Mouse (Mus musculus): ENCODE results near the gene Csmd2.
"Not testable (repeated sequence)": the region's sequence is repeated elsewhere in the genome, so short reads cannot be mapped to it uniquely, and the experiment has no call there.

The Csmd2 gene

DNA sequence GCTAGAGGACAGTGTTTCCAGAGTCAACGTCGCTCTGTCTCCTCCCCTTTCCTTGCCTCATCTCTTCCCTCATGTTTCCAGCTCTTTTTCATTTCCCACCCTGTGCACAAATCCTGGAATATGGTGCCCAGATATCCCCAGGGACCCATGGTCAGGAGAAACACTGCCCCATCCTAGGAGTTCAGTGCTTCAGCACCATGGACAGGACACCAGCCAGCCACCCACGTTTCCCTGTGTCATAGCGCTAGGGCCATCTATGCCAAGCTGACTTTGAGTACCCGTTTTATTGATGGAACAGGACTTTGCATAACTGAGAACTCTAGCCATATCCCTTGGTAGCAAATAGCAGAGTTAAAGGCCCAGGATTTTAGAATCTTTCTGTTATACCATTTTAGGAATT lies 55.0 kb downstream of the Csmd2 start:
- DNase-seq (ENCODE audit: low spot score): peak; percentile 6

DNA sequence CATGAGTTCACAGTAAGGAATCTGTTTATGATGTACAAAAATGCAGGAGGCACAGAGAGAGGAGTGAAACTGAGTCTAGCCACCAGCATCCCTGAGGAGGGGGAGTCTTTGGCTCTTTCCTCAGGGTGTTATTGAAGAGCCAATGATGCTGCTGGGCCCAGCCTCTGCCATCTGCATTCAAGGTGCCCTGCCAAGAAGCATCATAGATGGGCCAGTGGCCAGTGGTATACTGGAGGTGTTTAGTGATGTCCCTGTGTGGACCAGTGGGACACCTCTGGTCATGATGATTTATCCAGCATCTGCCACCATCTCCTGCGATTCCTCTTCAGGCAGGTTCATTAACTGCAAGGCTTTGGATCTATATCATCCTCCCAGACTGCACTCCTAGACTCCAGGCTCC lies 61.1 kb downstream of the Csmd2 start:
- DNase-seq (ENCODE audit: low spot score): no peak

DNA sequence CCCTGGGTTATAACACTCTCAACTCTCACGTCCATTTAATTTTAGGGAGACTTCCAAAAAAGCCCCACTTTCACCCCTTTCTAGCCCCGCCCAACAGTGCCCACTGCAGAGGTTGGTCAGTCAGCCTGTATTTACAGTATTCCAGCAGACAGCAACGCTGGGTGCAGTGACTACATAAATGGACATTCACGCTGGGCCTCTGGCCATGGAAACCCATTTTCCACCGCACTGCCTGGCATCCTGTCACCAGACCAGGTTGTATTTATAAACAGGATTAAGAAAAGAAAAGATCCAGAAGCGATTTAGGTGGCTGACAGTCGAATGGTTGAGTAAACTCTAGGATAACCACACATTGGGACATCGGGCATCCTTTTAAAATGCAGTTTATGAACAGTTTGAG lies 65.0 kb downstream of the Csmd2 start:
- no peak for DNase-seq (ENCODE audit: low spot score)

DNA sequence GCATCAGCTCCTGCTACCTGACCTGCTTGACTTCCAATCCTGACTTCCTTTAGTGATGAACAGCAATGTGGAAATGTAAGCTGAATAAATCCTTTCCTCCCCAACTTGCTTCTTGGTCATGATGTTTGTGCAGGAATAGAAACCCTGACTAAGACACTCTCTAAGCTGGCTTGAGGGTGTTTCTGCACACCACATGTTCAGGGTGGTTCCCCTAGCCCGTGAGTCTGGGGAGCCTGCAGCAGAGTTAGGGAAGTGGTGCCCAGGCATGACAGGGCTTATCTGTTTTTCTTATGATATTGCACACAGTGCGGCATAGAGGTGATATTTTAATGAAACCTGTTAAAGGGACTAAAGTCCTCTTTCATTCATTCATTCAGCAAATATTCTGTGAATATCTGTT lies 73.6 kb downstream of the Csmd2 start:
- not testable (repeated sequence) for DNase-seq (ENCODE audit: low spot score)

DNA sequence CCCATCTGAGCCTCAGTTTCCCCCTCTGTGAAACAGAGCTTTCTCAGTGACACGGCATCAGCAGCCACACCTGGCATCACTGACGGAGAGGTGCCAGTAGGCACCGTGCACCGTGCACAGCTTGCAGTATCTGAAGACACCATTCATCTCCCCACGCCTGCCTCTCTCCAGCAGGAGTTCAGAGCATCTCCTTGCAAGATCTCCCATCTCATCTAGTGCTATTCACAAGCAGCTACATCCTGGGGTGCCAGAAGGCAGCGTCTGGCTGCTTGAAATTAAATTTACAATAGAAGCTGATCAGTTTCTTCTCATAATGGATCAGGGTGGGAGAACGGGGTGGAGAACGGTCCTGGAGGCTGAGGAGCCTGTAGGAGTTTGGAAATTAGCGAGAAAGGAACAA lies 79.5 kb downstream of the Csmd2 start:
- no peak for DNase-seq (ENCODE audit: low spot score)

DNA sequence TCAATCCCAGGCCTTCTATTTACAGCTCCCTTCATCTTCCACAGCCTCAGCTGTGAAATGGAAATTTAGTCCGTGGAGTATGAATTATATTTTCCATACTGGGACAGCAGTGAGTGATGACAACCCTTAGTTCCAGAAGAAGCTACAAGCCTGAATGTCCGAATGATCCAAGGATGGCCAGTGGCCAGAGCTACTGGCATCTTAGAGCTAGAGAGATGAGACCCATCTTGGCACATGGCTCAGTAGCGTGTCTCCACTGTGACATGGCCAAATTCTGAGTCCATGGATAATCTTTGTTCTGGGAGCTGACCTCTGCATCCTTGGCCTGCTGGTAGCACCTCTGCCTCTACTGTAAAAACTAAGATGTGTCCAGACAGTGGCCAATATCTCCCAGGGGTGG lies 96.8 kb downstream of the Csmd2 start:
- no peak for DNase-seq (ENCODE audit: low spot score)

DNA sequence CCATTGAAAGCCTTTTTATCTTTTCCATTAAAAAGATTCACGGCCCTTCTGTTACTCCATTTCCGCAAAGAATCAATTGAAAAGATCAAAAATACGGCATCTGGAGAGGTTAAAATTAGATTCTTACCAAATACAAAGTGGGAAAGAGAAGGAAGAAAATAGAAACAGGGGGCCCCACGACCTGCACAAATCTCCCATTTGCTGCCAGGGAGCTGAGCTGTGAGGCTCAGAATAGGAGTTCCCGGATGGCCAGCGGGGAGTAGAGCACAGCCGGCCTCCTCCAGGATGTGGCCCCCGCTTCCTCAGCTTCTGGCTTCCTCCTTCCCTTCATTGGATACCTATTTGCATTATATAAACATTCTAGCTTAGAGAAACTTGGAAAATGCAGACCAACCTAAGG lies 97.4 kb downstream of the Csmd2 start:
- no peak for DNase-seq (ENCODE audit: low spot score)

DNA sequence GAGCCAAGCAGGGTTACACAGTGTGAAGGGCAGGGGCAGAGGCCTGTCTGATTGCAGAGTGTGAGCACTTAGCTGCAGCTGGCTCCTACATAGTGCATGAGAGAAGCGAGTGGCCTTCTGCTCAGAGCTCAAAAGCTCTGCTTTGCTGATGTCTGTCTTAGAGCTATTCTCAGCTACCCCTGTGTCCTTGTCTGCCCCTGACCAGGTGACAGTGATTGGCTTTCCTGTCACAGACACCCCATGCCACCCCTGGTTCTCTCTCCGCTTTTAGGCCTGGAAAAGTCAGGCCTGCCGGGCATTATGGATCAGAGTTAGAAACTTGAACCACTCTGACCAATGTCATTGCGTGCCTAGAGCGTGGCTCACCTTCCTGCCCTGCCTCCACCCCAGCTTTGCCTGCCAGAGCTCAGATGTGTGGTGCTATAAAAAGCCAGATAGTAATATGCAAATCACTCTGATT lies 99.5 kb downstream of the Csmd2 start:
- no peak for DNase-seq (ENCODE audit: low spot score)

DNA sequence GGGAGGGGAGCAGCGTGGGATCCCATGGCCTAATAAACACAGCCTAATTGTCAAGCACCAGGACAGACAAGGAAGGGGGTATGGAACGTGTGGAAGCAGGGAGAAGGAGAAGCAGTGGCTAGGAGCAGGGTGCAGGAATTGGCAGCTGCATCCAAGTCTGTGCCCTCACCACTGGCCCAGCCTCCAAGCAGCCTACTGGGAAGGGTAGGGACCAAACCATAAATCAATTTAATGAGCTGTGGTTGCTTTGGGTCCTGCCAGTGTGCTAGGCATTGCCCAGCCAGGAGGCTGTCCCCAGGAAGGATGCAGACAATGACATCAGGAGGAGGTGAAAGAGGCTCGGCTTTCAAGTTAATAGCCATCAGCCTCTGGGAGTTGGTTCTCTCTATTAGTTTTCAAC lies 100.0 kb downstream of the Csmd2 start:
- DNase-seq (ENCODE audit: low spot score): no peak

DNA sequence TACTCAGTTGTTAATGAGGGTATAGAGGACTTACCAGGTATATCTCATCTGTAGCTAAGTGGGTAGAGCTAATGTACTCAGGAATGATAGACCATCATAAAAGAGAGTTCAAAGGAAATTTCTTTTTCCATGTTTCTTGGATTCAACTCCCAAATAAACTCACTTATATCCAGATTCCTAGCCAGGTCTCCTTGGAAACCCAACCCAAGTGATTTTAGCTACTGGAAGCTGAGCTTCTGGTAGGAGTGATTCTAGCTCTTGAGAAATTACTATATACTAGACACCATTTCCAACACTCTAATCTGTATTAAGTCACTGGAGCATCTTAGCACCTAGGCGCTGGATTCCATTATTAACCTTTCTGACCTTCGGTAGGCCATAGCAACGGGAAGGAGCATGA lies 100.6 kb downstream of the Csmd2 start:
- no peak for DNase-seq (ENCODE audit: low spot score)

DNA sequence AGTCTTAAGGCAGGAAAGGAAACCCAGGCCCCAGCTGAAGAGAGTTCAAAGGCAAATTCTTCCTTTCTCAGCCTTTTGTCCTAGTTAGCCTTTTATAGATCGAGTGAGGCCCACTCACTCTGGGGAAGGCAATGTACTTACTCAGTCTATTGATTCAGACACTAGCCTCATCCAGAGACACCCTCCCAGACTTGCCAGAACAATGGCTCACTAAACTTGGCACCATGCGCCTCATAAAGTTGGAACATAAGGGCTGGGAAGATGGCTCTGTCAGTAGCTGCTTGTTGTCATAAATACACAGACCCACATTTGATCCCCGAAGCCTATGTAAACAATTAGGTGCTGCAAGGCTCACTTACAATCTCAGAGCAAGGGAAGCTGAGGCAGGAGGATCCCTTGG lies 104.3 kb downstream of the Csmd2 start:
- no peak for DNase-seq (ENCODE audit: low spot score)

DNA sequence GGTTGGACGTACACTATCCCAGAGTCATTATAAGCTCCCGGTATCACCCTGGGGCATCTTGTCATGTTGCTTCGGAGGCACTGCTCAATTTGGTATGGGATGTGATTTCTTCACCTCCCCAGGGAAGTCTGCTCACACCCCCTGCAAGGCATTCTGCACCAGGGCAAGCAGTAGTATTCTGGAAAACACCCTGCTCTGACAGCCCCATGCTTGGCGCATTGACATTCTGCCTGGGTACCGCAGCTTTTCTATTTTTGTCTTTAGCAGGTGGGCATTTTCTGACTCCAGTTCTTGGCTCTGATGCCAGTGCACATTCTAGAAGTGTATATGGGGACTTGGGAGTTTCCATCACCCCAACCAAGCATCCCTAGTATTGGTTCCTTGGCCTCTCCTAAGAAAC lies 111.9 kb downstream of the Csmd2 start:
- DNase-seq (ENCODE audit: low spot score): no peak

DNA sequence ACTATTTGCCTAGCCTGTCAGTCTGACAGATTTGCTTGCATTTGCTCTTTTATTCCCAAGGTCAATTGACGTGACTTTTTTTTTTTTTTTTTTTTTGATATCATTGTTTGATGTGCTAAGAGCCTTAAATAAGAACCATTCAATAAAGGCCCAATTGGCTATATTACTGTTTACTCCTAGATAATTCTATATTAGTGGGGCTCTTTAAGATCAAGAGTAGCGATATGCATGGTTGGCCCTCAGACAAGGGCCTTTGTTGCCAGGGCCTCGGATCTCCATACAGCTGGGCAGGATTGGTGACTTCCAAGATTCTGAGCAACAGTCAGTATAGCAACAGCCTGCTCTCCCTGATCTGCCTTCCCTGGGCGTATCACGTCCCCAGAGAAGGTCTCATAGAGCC lies 112.9 kb downstream of the Csmd2 start:
- DNase-seq (ENCODE audit: low spot score): no peak

DNA sequence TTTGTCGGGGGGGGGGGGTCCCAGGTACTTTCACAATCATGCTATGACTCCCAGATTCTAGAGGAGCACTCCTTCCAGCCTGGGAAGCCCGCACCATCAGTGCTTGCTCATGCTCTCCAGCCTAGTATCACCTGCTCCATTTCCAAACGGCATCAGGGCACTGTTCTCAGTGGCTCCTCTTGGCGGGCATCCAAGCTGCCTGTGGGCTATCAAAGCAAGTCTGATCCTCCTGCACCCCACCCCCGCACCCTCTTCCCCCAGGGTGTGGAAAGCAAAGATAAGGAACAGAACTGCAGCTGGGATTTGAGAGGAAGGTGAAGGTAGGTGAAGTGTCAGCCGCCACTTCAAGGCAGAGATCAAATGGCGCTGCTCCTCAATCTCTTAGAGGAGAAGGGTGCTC lies 128.7 kb downstream of the Csmd2 start:
- DNase-seq (ENCODE audit: low spot score): no peak

DNA sequence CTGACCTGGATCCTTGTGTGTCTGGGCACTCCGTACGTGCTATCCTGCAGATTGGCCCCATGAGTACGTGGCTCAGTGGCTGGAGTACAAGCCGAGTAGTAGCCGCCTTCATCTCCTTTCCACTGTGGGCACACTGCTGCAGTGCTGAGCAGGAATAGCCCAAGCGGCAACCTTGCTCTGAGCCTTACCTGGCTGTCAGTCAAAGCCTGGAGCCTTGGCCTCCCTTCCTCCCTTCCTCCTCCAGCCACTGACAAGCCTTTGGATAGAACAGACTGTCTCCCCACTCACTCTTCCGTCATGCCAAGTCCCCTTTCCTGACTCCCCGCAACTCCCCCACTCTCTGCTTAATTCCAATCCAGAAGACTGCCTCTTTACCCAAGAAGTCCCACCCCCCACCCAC lies 135.6 kb downstream of the Csmd2 start:
- no peak for DNase-seq (ENCODE audit: low spot score)

DNA sequence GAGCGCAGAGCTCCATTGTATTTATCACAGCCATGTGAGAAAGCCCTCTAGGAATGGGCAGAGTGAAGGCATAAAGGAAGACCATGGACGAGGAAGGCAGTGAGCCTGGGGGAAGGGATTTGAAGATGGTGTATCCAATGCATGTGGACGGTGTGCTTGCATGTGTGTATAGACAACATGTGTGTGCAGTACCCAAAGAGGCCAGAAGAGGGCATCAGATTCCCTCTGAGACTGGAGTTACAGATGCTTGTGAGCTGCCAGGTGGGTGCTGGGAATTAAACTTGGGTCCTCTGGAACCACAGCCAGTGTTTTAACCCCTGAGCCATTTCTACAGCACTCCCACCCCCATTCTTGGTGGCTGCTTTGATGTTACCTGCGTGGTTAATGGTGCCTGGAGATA lies 137.1 kb downstream of the Csmd2 start:
- no peak for DNase-seq (ENCODE audit: low spot score)

DNA sequence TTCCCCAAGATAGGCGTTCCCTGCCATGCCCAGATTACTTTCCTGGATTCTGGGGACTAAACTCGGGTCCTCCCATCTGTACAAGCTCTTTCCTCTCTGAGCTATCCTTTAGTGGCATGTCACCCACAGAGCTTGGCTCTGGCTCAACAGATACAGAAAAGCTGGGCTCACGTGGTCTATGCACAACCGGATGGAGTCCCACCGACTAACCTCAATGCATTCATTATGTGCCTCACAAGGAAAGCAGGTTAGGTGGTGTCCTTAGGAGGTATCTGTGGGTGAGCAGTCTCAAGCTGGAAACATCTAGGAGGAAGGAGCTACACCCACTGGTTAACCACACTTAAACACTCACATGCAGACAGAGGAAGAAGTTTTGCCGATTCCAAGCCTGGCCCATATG lies 140.9 kb downstream of the Csmd2 start:
- no peak for DNase-seq (ENCODE audit: low spot score)

DNA sequence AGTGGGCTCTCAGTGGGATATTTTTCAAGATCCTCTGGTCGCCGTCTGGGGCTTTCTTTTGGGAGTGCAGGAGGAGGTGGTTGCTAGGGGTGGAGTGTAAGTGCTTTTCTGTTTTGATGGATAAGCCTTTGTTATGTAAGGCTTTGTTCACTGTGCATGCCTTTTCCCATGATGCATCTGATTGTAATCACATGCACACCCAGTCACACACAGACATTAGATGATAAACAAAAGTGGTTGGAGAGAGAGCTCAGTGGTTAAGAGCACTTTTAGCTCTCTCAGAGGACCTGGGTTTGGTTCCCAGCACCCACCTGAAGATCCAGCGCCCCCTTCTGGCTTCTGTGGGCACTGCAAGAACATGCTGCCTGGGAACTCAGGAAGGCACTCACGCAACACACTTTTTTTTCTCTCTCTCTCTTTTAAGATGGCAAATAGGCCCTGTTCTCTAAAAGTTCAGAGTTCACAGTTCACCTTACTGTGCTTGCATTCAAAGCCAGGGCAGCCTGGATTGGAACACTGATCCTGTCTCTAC lies 143.0 kb downstream of the Csmd2 start:
- DNase-seq (ENCODE audit: low spot score): no peak

DNA sequence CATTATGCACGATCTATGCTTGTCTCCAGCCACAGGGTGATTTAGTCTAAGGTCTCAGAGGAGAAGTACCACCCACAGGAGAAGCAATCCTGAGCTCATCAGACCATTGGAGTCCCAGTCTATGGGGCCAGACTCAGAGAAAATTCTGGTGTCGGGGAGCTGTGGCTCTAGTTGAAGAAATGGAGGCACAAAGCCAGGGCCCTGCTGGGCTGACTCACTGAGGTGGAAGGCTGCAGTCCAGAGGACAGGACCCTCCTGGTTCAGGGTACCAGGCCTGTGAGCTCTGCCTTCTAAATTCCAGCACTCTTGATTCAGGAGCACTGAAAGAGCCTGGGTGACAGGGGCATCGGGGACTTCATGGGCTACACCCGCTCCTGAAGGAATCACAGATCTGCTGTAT lies 144.0 kb downstream of the Csmd2 start:
- DNase-seq (ENCODE audit: low spot score): no peak

DNA sequence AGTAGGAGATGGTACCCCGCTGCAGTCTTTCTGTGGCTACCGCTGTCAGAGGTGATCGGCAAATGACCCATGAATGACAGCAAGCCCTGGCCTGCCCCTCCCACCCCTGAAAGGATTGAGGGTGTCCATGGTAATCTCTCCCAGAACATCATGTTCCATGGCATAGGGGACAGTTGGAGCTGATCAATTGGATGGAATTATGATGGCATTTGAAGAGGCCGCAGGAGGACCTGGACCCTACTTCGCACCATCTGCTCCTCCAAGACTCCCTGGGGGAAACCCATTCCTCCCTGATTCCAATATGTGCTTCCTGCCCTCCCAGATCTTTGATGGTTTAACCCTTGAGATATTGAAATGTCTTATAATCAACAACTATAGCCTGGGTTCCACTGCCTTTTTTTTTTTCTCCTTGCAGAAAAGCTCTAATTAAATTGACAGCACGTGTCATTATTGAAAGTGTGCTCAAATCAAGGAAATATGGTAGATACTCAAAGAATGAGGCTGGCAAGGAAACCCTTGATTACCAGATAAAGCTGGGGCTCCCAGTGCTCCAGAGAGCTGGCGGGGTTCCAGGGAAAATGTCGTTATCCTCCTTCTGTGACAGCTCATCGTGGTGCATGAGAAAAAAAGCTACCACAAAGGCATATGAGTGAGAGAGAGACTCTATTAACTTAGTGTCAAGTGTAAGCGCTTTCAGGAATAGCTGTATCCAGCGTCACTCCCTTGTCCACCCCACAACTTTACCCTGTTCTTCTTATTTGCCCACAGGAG lies 145.4 kb downstream of the Csmd2 start:
- no peak for DNase-seq (ENCODE audit: low spot score)

DNA sequence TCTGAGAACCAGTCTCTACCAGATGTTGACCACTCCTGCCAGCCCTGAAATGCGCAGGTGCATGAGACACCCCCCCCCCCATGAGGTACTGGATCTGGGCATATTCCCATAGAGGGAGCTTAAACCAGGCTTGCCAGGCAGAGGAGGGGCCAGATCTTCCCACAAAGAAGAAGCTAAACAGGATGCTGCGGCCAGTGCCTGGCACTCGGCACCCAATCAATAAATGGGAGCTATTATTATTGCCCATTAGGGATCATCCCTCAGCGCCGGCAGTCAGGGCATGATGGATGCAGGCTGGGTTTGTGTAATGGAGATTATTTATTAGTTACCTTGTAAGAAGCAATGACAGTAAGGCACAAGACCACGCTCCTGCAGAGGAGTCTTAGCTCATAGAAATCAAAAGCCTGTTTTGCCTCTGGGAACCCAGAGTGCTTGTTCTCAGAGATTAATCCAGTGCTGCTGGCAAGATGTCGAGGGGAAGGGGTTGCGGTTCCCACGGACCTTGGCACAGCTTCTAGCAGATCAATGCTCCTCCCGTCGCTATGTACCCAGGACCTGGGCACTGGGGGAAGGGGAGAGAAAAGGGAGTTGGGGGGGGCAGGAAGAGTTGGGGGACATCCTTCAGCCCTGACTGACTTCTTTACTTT lies 146.8 kb downstream of the Csmd2 start:
- DNase-seq (ENCODE audit: low spot score): no peak

DNA sequence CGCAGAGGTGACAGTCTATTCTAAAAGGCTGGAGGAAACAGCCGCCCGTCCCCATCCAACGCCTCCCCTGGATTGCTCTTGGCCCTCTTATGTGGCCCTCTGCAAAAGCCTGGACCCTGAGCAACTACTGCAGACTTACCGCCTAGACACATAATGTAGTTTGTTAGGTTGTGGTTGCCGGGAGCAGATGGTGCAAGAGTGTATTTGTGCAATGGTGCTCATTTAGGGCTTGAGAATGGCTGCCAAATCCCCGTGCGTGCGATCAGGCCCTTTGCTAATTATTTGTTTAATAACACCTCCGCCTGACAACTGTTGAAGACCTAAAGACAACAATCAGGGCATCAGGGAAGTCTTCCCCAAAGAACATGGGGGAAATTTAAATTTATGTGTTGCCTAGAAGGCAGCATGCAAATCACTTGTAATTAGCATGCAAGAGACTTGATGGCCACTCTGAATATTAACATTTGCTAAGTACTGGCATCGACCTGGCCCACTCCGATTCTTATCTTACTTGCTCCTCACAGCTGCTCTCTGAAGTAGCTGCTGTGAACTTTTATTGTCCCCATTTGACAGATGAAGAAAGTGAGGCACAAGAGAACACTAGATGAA lies 147.5 kb downstream of the Csmd2 start:
- DNase-seq (ENCODE audit: low spot score): no peak

DNA sequence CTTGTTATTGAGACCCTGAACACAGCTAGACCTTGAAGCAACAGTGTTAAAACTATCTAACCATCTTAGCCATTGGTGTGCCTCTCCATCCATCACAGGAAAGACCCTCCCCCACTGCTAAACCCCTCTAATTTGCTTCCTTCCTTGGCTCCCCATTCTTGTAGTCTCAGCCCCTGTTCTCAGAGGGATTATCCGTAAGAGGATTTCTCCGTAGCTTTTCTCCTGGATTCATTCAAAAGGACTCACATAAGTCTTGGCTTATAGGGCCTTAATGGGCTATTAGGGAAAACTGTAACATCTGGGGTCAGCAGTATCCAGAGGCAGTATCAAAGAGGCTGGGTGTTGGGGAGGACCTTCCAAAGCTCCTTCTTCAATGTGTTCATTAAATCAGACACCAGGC lies 152.3 kb downstream of the Csmd2 start:
- no peak for DNase-seq (ENCODE audit: low spot score)

All from yolk sac, embryonic 10.5 days (tissue).